Mouse (Mus musculus) frontal cortex, postnatal 10 days (tissue): Measurements from ENCODE around the gene Olfr150.
"Not testable (repeated sequence)": the region's sequence is repeated elsewhere in the genome, so short reads cannot be mapped to it uniquely, and the experiment has no call there.

Source experiments
- DNase-seq, 2 experiments: peaks; one replicate each; pipeline ENCODE4 v3.0.0; 2022; ENCODE audit warnings: low spot score in 2 of 2, mixed read lengths in 1 of 2

Gene Olfr150

DNA sequence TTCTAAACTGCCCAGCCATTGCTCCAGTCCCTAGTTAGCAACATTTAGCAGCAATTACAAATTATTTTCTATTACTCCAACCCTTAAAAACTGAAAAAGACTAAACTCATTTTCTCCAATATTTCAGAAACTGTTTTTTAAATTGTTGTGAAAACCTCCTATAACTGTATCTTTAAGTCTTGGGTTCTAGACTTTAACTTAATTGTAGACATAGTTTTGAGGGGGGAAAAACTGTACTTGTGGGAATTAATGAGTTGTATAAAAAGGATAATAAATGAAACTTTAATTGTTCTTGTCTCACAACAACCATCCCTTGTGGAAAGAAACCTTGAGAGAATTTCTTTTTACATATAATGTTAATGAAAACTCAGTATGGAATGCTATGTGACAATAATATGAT, at the start of gene Olfr150:
TSS of gene Olfr150 (plus strand) at position 301 of the 400 bp plus-strand sequence.
- no peak for DNase-seq

DNA sequence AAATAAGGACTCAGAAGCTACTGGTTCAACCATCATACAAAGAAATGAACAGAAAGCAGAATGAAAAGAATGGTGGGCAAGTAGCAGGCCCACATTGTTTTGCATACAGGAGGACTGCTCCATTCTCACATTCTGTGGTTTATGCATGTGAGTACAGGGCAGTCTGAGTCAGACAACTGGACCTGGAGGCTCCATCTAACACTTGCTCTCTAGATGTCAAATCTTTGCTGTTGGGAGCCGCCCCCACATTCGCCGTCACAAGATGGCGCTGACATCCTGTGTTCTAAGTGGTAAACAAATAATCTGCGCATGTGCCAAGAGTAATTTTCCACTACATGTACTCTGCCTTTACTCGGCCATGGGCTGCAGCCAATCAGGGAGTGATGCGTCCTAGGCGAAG, 29.7 kb upstream of the Olfr150 start:
- DNase-seq, result not testable (repeated sequence)

DNA sequence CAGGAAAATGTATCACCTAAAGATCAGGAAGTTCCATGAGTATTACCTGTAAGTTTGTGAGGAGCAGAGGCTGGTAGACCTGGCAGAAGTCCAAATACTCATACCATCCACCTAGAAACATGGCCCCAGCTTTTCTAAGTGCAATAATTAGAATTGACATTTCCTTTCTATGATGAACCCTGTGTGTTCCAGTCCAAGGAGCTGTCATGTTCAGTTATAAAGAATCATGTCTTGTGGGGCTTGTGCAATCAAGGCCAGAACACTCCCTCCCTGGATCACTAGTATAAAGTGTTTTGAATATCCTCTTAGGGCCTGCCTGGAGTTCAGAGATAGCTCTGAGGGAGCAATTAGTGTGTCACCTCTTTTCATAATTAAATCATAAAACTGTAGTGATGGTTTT, 23.8 kb upstream of the Olfr150 start, which contains the start of gene Olfr149:
TSS of gene Olfr149 (minus strand) at position 101 of the 400 bp plus-strand sequence.
- DNase-seq, result no peak

DNA sequence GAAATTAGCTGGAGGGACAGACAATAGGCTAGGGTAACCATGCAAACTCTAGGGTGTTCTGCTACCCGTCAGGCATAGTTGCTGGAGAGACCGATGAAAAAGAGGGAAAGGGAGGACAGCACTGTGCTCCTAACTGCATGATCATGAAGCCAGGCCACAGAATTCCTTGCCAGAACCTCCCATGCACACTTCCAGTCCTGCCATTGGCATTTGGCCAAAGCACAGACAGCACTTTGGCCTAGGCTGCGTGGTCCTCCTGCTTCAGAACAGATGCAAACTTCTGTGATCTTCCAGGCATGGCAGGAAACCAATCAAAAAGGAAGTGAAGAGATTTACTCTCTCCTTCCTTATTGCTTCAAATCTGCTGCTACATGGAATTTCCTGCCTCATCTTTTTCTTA, 21.8 kb upstream of the Olfr150 start:
- DNase-seq, result no peak

DNA sequence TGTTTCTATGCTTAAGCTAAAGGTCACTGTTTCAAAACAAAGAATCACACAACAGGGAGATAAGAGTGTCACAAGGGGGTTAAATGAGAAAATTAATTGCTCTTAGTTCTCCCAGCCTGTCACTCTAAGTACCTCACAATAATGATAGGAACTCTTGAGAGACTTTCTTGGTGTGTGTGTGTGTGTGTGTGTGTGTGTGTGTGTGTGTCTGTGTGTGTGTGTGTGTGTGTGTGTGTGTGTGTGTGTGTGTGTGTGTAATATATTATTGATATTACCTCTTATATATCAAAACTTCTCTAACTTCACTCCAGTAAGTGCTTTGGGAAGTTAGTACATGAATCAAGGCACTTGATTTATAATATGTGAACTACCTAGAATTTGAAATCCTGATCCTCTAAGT, 19.7 kb upstream of the Olfr150 start, which contains the start of gene Olfr965:
TSS of gene Olfr965 (plus strand) at position 301 of the 400 bp plus-strand sequence.
- DNase-seq, result no peak

DNA sequence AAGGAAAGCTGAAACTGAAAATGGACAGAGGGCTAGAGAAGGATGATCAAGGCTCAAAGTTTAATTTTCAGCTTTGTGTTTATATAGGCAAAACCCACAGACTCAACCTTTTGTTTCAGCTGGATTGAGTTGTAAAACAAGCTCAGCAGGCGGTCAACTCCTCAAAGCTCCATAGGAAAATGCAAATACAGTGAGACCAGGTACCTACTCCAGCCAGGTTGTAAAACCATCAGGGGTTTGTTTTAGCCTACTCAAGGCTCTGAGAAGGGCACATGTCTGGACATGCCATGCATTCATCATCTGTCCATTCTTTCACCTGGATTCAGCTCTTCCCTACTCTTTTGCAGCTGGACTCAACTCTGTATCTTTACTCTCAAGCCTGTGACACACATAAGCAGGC, 10.0 kb downstream of the Olfr150 start:
- no peak for DNase-seq

DNA sequence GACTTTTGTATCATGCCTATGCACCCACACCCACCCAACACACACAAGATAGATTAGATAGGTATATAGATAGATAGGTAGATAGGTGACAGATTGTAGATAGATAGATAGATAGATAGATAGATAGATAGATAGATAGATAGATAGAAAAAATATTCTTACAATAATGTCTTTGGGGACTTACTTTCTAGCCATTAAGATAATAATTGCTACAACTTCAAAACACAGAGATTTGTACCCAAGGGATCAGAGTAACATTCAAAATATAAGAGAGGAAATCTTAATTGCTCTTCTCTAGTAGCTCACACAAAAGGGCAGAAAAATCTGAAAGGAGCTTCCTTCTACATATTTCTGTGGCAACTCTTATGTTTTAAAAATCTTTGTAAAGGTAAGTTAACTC, 15.2 kb downstream of the Olfr150 start, which contains the start of gene Olfr967:
TSS of gene Olfr967 (plus strand) at position 301 of the 400 bp plus-strand sequence.
- no peak for DNase-seq

DNA sequence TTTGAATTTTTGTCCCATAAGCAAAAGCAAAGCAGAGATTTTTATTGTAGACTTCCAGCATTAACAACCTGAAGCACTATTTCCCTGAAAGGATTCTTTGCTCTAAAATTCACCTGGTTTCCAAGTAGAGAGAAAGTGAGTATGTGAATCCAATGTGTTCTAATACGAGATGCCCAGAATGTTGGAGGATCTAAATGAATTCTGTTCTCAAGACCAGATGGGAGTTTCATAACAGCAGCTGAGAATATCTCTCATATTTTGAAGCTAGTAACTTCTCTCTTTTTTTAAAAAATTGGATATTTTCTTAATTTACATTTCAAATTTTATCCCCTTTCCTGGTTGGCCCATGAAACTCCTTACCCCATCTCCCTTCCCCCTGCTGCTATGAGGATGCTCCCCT, 15.7 kb downstream of the Olfr150 start:
- no peak for DNase-seq

DNA sequence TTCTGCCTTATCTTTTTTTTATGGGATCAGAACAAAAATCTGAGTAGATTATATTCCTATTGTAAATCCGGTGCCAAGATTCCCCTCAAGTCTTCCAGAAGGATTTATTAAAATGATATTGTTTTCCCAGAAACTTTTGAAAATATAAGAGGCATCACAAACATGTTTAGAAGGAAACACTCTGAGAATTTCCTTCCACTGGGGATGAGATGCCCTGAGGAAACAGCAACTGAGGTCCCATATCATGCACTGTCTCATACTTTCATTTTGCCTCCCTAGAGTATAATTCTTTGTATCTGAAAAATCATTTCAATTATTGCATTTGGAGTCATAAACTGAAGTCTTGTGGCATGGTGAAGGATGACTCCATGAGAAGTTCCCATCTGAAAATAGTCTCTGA, 52.4 kb downstream of the Olfr150 start, which contains the start of gene Olfr968:
TSS of gene Olfr968 (minus strand) at position 101 of the 400 bp plus-strand sequence.
- DNase-seq, result no peak
